Mouse (Mus musculus) forebrain, embryonic 12.5 days (tissue): Measurements from ENCODE around the gene Tbc1d1. TPM values are rescaled to one million over a fixed set of nuclear protein-coding genes. Genes with fewer than 3 reads are reported as not detected.
A peak's percentile ranks its signal among the peaks of the same experiment; 100 is the strongest.

Experiments
- ATAC-seq: fragments of 200-750 bp; cut with Nextera tagmentation; 2 replicates; pipeline ENCODE4 v1.8.0; 2017; ENCODE audit warnings: moderate TSS enrichment; ENCODE audit not compliant: low FRiP score
- H3K27ac ChIP-seq: fragments of 300-500 bp; sonication (generic); 2 replicates; pipeline ENCODE4 v1.5.1; 2016; ENCODE audit warnings: mild to moderate bottlenecking
- H3K27me3 ChIP-seq: fragments of 300-500 bp; sonication (generic); 2 replicates; pipeline ENCODE4 v1.6.1; 2016; ENCODE audit warnings: mild to moderate bottlenecking
- H3K36me3 ChIP-seq: fragments of 300-500 bp; sonication (generic); replicated peaks from 2 replicates; pipeline ENCODE4 v1.6.1; 2016; ENCODE audit warnings: mild to moderate bottlenecking
- H3K4me1 ChIP-seq: fragments of 300-500 bp; sonication (generic); 2 replicates; pipeline ENCODE4 v1.6.1; 2016
- H3K4me2 ChIP-seq: fragments of 300-500 bp; sonication (generic); 2 replicates; pipeline ENCODE4 v1.6.1; 2016; ENCODE audit warnings: mild to moderate bottlenecking, moderate library complexity
- H3K4me3 ChIP-seq: fragments of 300-500 bp; sonication (generic); replicated peaks from 2 replicates; pipeline ENCODE4 v1.5.1; 2016; ENCODE audit warnings: mild to moderate bottlenecking
- H3K9ac ChIP-seq: fragments of 300-500 bp; sonication (generic); 2 replicates; pipeline ENCODE4 v1.6.1; 2016; ENCODE audit warnings: mild to moderate bottlenecking
- H3K9me3 ChIP-seq: fragments of 300-500 bp; sonication (generic); 2 replicates; pipeline ENCODE4 v1.6.1; 2016
- WGBS: fragments of 180-500 bp; shearing (Covaris S2); methylation state at CpG from one replicate; pipeline ENCODE4 v1.1.7; 2016; 5-methylcytosine and 5-hydroxymethylcytosine counted together
- polyA plus RNA-seq: library from polyadenylated mRNA; unstranded; fragments of >200 nt; fragmentation: Nextera tagmentation; extraction: Ambion mirVana; gene quantifications from 2 replicates; pipeline ENCODE4 v1.2.1, GENCODE M21; 2016

Tbc1d1 gene
- polyA plus RNA-seq, 1 experiment from 2014 or later: 25.3 TPM

DNA sequence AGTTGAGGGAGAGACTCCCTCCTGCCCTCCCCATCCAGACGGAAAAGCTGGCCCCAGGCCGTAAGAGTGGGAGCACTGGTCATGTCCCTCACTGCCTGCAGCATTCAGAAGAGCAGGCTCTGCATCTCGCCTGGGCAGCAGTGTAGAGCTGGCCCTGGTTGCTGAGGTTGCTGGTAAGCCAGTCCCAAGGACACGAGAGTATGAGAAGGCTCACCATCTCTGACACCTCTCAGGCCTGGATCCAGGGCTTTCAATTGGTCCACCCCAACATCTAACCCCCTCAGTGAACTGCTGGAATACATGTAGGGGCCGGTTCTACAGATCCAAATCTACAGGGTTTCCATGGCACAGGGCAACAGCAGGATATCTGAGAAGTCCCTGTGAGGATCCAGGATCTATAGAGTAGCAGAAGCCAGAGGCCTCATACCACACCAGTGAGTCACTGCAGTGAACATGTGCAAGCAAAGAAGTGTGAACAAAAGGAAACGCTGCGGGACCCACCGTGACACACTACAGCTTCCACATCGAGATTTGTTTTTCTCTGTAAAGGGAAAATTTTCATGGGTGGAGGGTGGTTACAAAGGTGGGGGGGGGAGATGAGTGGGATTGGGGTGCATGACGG, 9.6 kb upstream of the Tbc1d1 start:
- no peaks in the 10 kb centered on the region for H3K4me1 ChIP-seq
- 0 out of 2 replicates have a peak, but pooled peaks cover 2% of the 10 kb centered on the region for H3K27me3 ChIP-seq
- no peaks in the 10 kb centered on the region for H3K9me3 ChIP-seq
- no peak for ATAC-seq
- H3K4me2 ChIP-seq: no peak overlapping the region
- H3K36me3 ChIP-seq: no peaks in the 10 kb centered on the region
- WGBS: 85% methylated on average over 10 of the region's 10 CpGs
- no peak overlapping the region for H3K9ac ChIP-seq
- H3K27ac ChIP-seq: no peak overlapping the region
- H3K4me3 ChIP-seq: no peak overlapping the region

DNA sequence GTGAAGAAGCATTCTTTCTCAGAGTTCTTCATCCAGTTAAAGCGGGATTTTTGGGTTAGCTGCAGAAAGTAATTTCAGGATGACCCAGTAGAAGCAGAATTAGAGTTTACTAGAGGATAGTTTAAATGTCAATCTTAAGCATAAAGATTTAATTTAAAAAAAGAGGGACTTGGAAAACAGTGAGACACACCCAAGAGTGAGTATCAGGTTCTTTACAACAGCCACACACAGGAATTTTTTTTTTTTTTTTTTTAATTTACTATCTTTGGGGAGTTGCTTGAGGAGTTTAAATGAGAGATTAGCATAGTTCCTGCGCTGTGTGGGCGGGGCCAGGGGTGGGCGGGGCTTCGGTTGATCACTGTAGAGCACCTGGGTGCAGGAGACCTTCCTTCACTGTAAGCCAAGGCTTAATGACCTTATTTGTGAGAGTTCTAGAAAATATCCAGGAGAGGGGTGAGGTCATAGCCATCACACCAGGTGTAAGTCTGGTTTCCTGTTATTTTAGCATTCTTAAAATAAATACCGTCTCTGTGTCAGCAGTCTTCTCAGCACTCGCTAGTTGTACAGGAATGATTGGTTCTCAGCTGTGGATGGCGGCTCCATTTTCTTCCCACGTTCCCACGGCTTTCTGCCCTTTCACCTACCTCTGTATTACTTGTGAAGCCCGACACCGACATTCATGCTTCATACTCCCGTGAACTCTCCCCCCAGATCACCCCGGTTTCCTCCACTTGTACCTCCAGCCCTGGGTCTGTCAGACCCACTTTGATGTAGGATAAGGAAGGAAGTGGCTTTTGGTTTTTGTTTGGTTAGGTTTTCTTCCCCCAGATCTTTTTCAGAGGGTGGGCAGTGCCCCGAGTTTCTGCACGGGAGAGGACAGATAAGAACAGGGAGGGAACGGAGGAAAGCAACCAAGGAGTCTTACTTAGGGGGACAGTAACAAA, 6.6 kb upstream of the Tbc1d1 start:
- Histone ChIP-seq H3K9me3 (no peaks in the 10 kb centered on the region), H3K4me1 (no peaks in the 10 kb centered on the region), H3K27ac (no peak overlapping the region), H3K4me2 (0 out of 2 replicates have a peak overlapping the region, but pooled peaks have one; percentile 2), H3K4me3 (no peak overlapping the region), H3K9ac (no peak overlapping the region), H3K36me3 (no peaks in the 10 kb centered on the region), H3K27me3 (0 out of 2 replicates have a peak, but pooled peaks cover 2% of the 10 kb centered on the region)
- ATAC-seq: no peak
- whole genome bisulfite sequencing: 43% methylated on average over 17 of the region's 17 CpGs

DNA sequence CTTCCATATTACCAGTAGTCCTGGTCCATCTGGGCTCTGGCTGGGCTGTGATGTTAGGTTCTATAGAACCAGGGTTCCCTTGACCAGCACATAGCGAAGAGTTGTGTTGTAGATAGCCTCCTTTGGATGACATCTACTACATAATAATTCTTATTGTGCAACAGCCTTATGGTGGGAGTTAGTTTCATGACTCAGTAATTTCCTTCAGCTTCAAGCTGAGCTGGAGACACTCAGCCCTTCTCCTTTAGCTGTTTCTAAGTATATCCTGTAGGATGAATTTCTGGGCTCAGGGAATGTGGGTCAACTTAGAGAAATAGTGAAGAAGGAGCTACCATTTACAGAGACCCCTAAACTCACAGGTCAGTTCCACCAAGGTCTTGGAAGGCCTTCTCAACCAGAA, 2.8 kb upstream of the Tbc1d1 start:
- Histone ChIP-seq H3K27ac (no peak overlapping the region), H3K4me3 (no peak overlapping the region), H3K4me2 (no peak overlapping the region), H3K4me1 (no peaks in the 10 kb centered on the region), H3K27me3 (peaks cover 15% of the 10 kb centered on the region), H3K9me3 (no peaks in the 10 kb centered on the region), H3K36me3 (no peaks in the 10 kb centered on the region), H3K9ac (no peak overlapping the region)
- no peak for ATAC-seq
- WGBS: 86% methylated on average over 1 of the region's 1 CpGs

DNA sequence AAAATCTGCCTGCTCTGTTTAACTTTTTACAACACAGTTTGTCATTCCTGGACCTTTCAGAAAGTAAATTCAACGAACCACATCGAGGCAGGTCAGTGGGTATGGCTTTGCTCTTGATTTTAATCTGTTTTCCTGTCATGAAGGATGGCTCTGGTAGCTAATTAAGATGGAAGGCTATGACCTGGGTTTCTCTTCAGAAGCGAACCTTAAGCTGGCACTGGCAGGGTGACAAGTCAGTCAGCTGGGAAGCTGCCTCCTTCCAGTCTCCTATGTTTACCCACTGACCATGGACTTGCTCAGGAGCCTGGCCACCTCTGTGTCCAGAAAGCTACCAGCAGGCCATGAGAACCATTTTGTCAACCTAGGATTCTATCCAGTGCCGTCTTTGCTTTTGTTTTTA, 474 bp downstream of the Tbc1d1 start:
- Histone ChIP-seq H3K4me1 (peaks cover 13% of the 10 kb centered on the region), H3K27ac (no peak overlapping the region), H3K4me3 (no peak overlapping the region), H3K9me3 (no peaks in the 10 kb centered on the region), H3K27me3 (peaks cover 40% of the 10 kb centered on the region), H3K4me2 (no peak overlapping the region), H3K36me3 (no peaks in the 10 kb centered on the region), H3K9ac (no peak overlapping the region)
- WGBS: 66% methylated on average over 4 of the region's 4 CpGs
- ATAC-seq: no peak

DNA sequence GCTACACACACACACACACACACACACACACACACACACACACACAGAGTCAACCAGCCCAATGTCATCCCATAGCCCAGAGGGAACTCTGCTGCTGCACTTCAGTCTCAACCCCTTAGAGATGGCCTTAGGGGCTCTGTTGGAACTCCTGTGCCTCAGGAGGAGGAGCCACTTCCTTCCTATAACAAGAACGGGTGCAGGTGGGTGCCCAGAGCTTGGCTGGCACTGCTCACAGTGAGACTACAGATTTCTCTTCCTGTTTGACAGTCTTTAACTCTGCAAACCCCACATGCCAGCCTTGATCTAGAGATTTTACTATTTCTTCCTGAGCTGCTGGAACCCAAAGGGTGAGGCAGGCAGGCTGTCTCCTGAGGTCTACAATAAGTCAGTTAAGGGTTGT, 1.8 kb downstream of the Tbc1d1 start:
- 37% methylated on average over 1 of the region's 1 CpGs for WGBS
- no peaks in the 10 kb centered on the region for H3K36me3 ChIP-seq
- ATAC-seq: no peak
- H3K9ac ChIP-seq: no peak overlapping the region
- no peak overlapping the region for H3K4me2 ChIP-seq
- H3K4me1 ChIP-seq: peaks cover 13% of the 10 kb centered on the region
- H3K9me3 ChIP-seq: no peaks in the 10 kb centered on the region
- H3K4me3 ChIP-seq: no peak overlapping the region
- H3K27me3 ChIP-seq: peaks cover 46% of the 10 kb centered on the region
- H3K27ac ChIP-seq: no peak overlapping the region

DNA sequence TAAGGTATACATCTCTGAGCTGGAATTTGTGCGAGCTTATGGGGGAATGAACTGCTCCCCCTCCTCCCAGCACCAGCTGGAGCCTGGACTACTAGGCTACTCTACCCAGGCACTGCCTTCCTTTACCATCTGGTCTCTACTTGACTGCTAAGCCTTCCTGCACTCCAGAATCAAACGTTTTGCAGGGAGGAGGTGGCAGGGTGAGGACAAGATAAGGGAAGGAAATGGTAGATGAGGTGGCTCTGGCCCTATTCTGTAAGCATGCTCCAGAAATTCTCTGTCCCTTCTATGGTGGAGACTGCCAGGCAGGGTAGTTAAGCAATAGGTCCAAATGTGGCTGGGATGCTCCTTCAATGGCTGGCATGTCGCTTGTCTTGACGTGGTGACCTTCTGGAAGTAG, 2.4 kb downstream of the Tbc1d1 start:
- peak overlapping the region; percentile 70; the same call in 1 of the 2 replicates for H3K4me3 ChIP-seq
- H3K9ac ChIP-seq: no peak overlapping the region
- no peaks in the 10 kb centered on the region for H3K36me3 ChIP-seq
- H3K4me2 ChIP-seq: peak overlapping the region; percentile 99; the same call in 1 of the 2 replicates
- no peak overlapping the region for H3K27ac ChIP-seq
- H3K27me3 ChIP-seq: peaks cover 46% of the 10 kb centered on the region
- ATAC-seq: no peak
- 47% methylated on average over 4 of the region's 4 CpGs for WGBS
- peaks cover 13% of the 10 kb centered on the region for H3K4me1 ChIP-seq
- H3K9me3 ChIP-seq: no peaks in the 10 kb centered on the region

DNA sequence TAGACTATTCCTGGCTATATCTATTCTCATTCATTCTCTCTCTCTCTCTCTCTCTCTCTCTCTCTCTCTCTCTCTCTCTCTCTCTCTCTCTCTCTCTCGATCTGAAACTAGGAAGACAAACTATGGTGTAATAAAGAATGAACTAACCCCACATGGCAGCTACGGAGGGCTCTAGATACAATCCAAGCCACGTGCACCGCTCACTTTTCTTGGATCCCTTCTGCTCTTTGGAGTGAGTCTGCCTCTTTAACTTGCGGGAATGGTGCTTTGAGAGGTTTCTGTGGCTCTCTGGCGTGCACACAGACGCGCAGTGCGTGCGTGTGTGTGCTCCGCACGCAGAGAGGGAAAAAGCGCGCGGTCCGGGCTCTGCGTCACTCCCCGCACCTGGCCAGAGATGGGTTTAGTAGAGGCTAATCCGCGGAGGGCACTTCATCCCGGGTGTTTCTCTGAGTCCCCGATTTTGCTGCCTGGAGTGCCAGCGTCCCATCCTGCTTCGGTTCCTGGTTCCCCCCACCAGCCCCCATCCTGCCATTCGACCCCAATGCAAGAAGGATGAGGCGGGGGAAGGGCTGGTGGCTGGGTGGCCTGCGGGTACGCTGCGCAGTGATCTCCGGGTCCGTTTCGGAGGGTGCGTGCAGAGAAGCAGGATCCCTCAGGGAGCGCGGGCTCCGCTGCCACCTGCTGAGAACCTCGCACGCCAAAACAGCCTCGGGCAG, 3.1 kb downstream of the Tbc1d1 start:
- Histone ChIP-seq H3K27me3 (peaks cover 46% of the 10 kb centered on the region), H3K36me3 (no peaks in the 10 kb centered on the region), H3K9me3 (no peaks in the 10 kb centered on the region), H3K27ac (no peak overlapping the region), H3K4me3 (peak overlapping the region; percentile 70), H3K9ac (peak overlapping the region; percentile 70), H3K4me1 (peaks cover 13% of the 10 kb centered on the region), H3K4me2 (peak overlapping the region; percentile 99)
- WGBS: under 1% methylated on average over 38 of the region's 39 CpGs
- ATAC-seq: peak; percentile 62

DNA sequence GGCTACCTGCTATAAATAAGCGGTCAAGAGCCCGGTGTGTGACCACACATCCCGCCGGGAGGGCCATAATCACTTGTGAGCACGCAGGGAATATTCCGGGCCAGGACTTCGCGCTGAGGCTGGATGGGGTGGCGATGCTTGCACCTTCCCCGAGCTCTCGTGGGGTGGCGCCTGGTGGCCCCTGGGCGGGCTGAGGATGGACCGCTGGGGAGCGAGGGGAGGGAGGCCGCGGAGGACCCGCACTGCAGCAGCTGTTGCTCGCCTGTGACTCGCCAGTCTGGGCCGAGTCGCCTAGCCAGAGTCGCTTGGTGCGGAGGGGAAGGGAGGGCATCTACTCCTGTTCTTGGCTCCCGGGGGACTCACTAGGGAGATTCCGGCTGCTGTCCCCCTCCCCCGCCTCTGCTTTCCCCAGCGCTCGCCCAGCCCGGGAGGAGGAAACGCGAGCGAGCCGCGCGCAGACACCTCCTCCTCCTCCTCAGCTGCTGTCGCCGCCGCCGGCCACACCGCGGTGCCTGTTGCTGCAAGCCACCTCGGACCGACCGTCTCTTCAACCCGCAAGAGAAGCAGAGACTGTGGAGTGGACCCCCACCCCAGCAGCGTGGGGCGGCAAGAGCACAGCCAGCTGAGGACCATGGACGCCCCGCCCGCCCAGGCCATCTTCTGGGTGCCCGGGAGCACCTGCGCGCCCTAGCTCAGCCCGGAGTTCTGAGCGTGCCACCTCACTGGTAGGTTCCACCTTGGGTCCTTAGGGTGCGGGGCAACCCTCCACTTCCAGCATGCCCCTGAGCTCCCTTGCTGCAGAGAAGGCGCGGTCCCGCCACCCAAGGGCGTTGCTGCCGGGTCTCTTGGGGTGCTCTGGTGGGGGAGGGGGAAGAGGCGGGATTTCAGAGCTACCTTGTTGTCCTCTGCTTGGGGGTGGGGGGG, 3.9 kb downstream of the Tbc1d1 start:
- peak; percentile 82 for ATAC-seq
- Histone ChIP-seq H3K27me3 (peaks cover 46% of the 10 kb centered on the region), H3K4me3 (peak overlapping the region; percentile 70), H3K36me3 (no peaks in the 10 kb centered on the region), H3K4me2 (peak overlapping the region; percentile 99), H3K27ac (no peak overlapping the region), H3K4me1 (peaks cover 13% of the 10 kb centered on the region), H3K9ac (peak overlapping the region; percentile 70), H3K9me3 (no peaks in the 10 kb centered on the region)
- under 1% methylated on average over 55 of the region's 63 CpGs for WGBS

DNA sequence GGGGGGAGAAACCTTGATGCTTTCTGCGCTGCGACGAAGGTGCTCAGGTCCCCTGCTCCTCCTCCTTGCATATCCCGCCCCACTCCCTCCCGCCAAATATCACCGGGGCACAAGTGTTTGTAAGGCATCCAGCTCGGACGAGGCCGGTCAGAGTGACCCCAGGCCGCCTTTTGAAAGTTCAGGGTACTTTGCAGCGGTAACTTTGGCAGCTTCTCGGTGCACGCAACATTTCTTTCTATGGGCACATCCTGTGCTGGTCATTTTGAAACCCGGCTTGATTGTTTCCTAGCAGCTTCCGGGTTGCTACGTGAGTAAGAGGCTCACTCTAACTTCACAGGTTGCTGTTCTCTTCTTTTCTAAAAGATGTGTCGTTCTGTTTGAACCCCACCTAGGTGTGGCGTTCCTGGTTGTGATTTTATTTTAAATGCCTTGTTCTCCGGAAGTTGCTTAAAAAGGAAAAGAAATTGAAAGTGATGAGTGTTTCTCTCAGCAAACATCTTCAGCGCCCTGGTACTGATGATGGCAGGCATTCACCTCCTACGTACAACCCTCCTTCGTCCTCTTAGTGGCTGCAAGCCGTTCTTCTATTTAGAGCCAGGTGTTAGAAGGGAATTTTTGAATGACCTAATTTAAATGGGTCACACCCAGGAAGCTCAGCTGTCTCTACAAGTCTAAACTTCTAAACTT, 4.7 kb downstream of the Tbc1d1 start:
- Histone ChIP-seq H3K4me3 (peak overlapping the region; percentile 70), H3K4me1 (peaks cover 13% of the 10 kb centered on the region), H3K9me3 (no peaks in the 10 kb centered on the region), H3K9ac (peak overlapping the region; percentile 70), H3K36me3 (no peaks in the 10 kb centered on the region), H3K27me3 (peaks cover 46% of the 10 kb centered on the region), H3K27ac (no peak overlapping the region), H3K4me2 (peak overlapping the region; percentile 99)
- ATAC-seq: peak; percentile 1; the same call in 1 of the 2 replicates
- WGBS: 2% methylated on average over 19 of the region's 23 CpGs

DNA sequence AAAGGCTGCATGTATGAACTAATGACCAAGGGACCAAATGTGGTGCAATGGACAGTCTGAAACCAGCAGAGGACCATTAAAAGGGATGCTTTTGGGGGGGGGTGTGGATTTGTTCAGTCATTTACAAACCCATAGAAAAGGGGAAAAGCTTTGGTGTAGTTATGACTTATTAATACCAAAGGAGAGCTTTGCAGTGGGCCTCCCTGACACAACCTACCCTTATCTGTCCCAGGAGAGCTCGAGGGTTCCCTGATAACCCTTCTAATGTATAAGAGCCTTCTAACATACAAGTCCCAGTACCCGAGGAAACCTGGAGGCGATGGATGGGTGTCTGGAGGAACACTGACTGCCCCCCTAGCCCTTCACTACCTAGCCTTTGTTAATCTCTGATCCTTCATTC, 5.8 kb downstream of the Tbc1d1 start:
- H3K4me3 ChIP-seq: no peak overlapping the region
- peaks cover 41% of the 10 kb centered on the region for H3K27me3 ChIP-seq
- no peak overlapping the region for H3K27ac ChIP-seq
- no peaks in the 10 kb centered on the region for H3K36me3 ChIP-seq
- H3K9me3 ChIP-seq: no peaks in the 10 kb centered on the region
- whole genome bisulfite sequencing: 83% methylated on average over 3 of the region's 3 CpGs
- H3K9ac ChIP-seq: no peak overlapping the region
- H3K4me2 ChIP-seq: no peak overlapping the region
- H3K4me1 ChIP-seq: peaks cover 13% of the 10 kb centered on the region
- no peak for ATAC-seq

DNA sequence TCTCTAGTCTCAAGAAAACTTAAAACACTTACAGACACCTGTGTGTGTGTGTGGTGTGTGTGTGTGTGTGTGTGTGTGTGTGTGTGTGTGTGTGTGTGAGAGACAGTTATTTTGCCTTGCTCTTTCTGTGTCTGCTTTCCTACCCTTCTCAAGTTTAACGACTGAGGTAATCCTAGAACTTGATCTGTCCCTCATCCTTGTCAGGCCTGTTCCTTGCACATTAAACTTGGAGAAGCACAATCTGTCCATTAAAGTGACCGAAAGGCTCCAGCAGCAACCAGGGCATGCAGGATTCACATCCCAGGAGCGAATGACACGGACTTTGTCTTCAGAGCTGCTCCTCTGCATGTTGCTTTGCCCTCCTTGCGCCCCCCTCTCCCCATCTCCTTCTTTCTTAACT, 6.5 kb downstream of the Tbc1d1 start:
- no peak for ATAC-seq

More for the DNA sequence above, 6.5 kb downstream of the Tbc1d1 start:
- Histone ChIP-seq H3K36me3 (no peaks in the 10 kb centered on the region), H3K27me3 (peaks cover 41% of the 10 kb centered on the region), H3K9me3 (no peaks in the 10 kb centered on the region), H3K4me1 (peaks cover 13% of the 10 kb centered on the region), H3K4me2 (no peak overlapping the region), H3K27ac (no peak overlapping the region), H3K9ac (no peak overlapping the region), H3K4me3 (no peak overlapping the region)
- 78% methylated on average over 5 of the region's 5 CpGs for WGBS
